In the genomic region with DNA sequence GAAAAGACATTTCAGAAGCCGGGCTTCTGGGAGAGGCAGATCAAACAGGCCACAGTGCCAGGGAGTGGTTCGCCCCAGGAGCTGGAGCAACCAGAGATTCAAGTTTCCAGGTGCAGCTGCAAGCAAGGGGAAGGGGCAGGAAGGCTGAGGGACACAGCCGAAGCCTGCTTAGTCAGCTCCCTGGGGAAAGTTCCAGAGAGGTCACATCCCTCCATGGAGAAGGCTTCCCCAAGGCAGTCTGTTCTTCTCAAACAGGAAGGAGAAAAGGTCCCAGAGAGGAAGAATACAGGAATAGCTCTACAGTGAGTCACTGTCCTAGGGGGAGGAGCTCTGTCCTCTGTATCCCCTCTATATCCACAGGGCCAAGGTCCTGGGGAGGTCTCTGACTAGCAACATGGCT, we compare ENCODE assay signal across 9 mouse cellular contexts. TPM values are rescaled to one million over a fixed set of nuclear protein-coding genes. Genes with fewer than 3 reads are reported as not detected.
DNase-seq lines count a peak whose midpoint lies in the region; ATAC-seq and TF ChIP-seq lines count a peak whose summit lies in the region.
"Had no signal": no experiment of that assay in that cellular context is flagged by ENCODE, and none has a peak within 500 bp of the region (broad histone marks: within the 10 kb centered on the region; RNA-seq: fewer than 3 reads in every experiment).

No protein-coding gene starts in this region.

- no peak overlapping the region for H3K27ac ChIP-seq in left cerebral cortex, adult 2 months

- ATAC-seq in frontal cortex, adult (ENCODE audit: low TSS enrichment), result no peak

- no peak for TF ChIP-seq CTCF in left cerebral cortex, adult 2 months (IDR thresholded peaks at IDR 0.05)

- DNase-seq in adrenal gland, adult 8-10 months, result peak; percentile 30
- no peak for DNase-seq in adrenal gland, adult 18-20 months (ENCODE audit: low spot score in 2 of 2)
- peak; percentile 56 for DNase-seq in urinary bladder, postnatal 14 days (ENCODE audit: low spot score)
- no peak for DNase-seq in urinary bladder, postnatal 10 days (ENCODE audit: low spot score)
- peak; percentile 75 for DNase-seq in kidney, postnatal 14 days
- DNase-seq in left cerebral cortex, adult 2 months (ENCODE audit: extremely low spot score in 1 of 2, low spot score in 2 of 2), result no peak
- no peak for DNase-seq in T-cell, adult 2 months (ENCODE audit: low spot score)
- DNase-seq: cerebellum, adult 8-10 months had no signal

- intact Hi-C loops in left cerebral cortex, adult 2 months (cut with DNase I), result no loop called here

- H3K4me3 ChIP-seq in left cerebral cortex, adult 2 months, result no peak overlapping the region

RNA-seq across cellular contexts. Expression of a gene that starts 21.6 kb away (rescaled TPM):
- 1 to 10 TPM; 1.6 to 2.7 (median 2.4) TPM for total RNA-seq in adrenal gland, adult 8-10 months (2022)
- 1 to 10 TPM; 1.9 to 2.0 TPM for total RNA-seq in adrenal gland, adult 18-20 months (2021)
- total RNA-seq in left cerebral cortex, adult 2 months (2021), result 1 to 10 TPM; 5.8 to 6.7 TPM

RNA-seq across cellular contexts. Expression of a gene that starts 51.9 kb away (rescaled TPM):
- total RNA-seq in adrenal gland, adult 8-10 months (2022), result 10 to 100 TPM; 31.2 to 34.6 (median 33.0) TPM
- total RNA-seq in adrenal gland, adult 18-20 months (2021), result 10 to 100 TPM; 33.7 to 35.0 TPM
- 10 to 100 TPM; 50.2 to 52.1 TPM for total RNA-seq in left cerebral cortex, adult 2 months (2021)

Comparison
In these comparisons a context has a peak if more than half of its experiments do, and no peak if none do; other contexts are left out.
1. DNase-seq: peak in adrenal gland, adult 8-10 months (single experiment), urinary bladder, postnatal 14 days (single experiment) and kidney, postnatal 14 days (single experiment); none in adrenal gland, adult 18-20 months (0 of 2), urinary bladder, postnatal 10 days (single experiment), left cerebral cortex, adult 2 months (0 of 2) and T-cell, adult 2 months (single experiment).